Mouse (Mus musculus): ENCODE results near the gene Pdcd1lg2.

DNA sequence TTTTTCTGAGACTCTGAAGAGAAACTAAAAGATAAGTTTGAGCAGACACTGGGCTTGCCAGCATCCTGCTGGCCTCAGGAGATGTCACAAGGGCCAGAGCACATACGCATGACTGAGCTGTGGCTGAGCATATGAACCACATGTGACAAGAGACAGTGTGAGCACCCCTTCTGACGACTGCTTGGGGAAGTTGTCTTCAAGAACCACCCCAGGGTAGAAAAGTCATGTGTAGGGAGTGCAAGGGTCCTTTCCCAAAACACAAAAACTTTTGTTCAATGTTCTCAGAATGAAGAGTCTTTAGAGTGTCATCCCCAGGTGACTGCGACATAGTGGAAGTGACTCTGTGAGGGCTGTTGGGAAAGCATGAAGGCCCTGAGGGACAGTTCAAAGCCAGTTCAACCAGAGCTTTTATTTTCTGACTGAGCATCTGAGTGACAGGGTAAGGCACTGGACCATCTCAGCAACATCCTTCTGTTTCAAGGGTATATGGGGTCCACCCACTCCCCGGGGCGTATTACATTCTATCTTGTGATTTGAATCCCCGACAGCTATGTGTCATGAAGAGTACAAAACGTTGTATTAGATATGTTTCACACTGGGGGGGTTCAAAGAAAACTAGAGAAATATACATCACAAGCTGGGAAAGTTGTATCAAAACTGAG is 76.0 kb downstream of the Pdcd1lg2 start:
- TF ChIP-seq UBTF (IDR thresholded peaks at IDR 0.05; ENCODE audit: borderline replicate concordance, insufficient read depth, low read depth, low read length) (no peak), CTCF (IDR thresholded peaks at IDR 0.05 in 2 of 3, conservative IDR thresholded peaks at IDR 0.05 in 1 of 3; ENCODE audit: control insufficient read depth in 1 of 3, insufficient read depth in 1 of 3, low read depth in 2 of 3, low read length in 3 of 3, poor library complexity in 1 of 3, severe bottlenecking in 1 of 3) (no peak)

Measured in MEL (cell line).